Mouse (Mus musculus) heart, embryonic 14.5 days (tissue): ENCODE data around the gene Ubald2. TPM values are rescaled to one million over a fixed set of nuclear protein-coding genes. Genes with fewer than 3 reads are reported as not detected.

ENCODE experiments used
- ATAC-seq: fragments of 200-750 bp; cut with Nextera tagmentation; 2 replicates; pipeline ENCODE4 v1.8.0; 2017; ENCODE audit warnings: low read depth, moderate TSS enrichment; ENCODE audit not compliant: insufficient number of reproducible peaks, insufficient read depth, low FRiP score
- H3K27ac ChIP-seq, 2 experiments: fragments of 200-500 bp in 1 of 2; fragments of 300-500 bp in 1 of 2; sonication (generic) in 1 of 2; replicated peaks in 1 of 2; 2 replicates each; pipeline ENCODE4 v1.5.1; 2012 to 2014; ENCODE audit warnings: low read depth in 2 of 2, low read length in 2 of 2, control low read depth in 1 of 2, mild to moderate bottlenecking in 1 of 2, mixed read lengths in 1 of 2; ENCODE audit not compliant: control insufficient read depth in 1 of 2, insufficient read depth in 1 of 2
- H3K27me3 ChIP-seq: fragments of 300-500 bp; sonication (generic); 2 replicates; pipeline ENCODE4 v1.6.1; 2014; ENCODE audit warnings: mild to moderate bottlenecking, low read length, control low read depth; ENCODE audit not compliant: control insufficient read depth, insufficient read depth
- H3K36me3 ChIP-seq: fragments of 300-500 bp; sonication (generic); 2 replicates; pipeline ENCODE4 v1.6.1; 2014; ENCODE audit warnings: mild to moderate bottlenecking, control low read depth, low read length, mixed read lengths; ENCODE audit not compliant: control insufficient read depth, insufficient read depth
- H3K4me1 ChIP-seq, 2 experiments: fragments of 200-500 bp in 1 of 2; fragments of 300-500 bp in 1 of 2; sonication (generic) in 1 of 2; 2 replicates each; pipeline ENCODE4 v1.6.1; 2012 to 2014; ENCODE audit warnings: low read length in 2 of 2, control low read depth in 1 of 2, mixed read lengths in 1 of 2; ENCODE audit not compliant: control insufficient read depth in 2 of 2, insufficient read depth in 2 of 2
- H3K4me2 ChIP-seq: fragments of 300-500 bp; sonication (generic); 2 replicates; pipeline ENCODE4 v1.6.1; 2014; ENCODE audit warnings: mild to moderate bottlenecking, low read length
- H3K4me3 ChIP-seq, 2 experiments: fragments of 200-500 bp in 1 of 2; fragments of 300-500 bp in 1 of 2; sonication (generic) in 1 of 2; 2 replicates each; pipeline ENCODE4 v1.5.1; 2012 to 2014; ENCODE audit warnings: low read length in 2 of 2, mild to moderate bottlenecking in 2 of 2, control low read depth in 1 of 2, low read depth in 1 of 2, moderate library complexity in 1 of 2; ENCODE audit not compliant: control insufficient read depth in 1 of 2, insufficient read depth in 1 of 2
- H3K9ac ChIP-seq: fragments of 300-500 bp; sonication (generic); 2 replicates; pipeline ENCODE4 v1.6.1; 2014; ENCODE audit warnings: mild to moderate bottlenecking, low read length
- H3K9me3 ChIP-seq: fragments of 300-500 bp; sonication (generic); 2 replicates; pipeline ENCODE4 v1.6.1; 2016; ENCODE audit warnings: low read length, control low read depth; ENCODE audit not compliant: control insufficient read depth
- WGBS: fragments of 180-500 bp; shearing (Covaris S2); extraction: QIAGEN DNeasy Blood & Tissue Kit; methylation state at CpG from one replicate; pipeline ENCODE4 v1.1.7; 2014; 5-methylcytosine and 5-hydroxymethylcytosine counted together
- polyA plus RNA-seq: library from polyadenylated mRNA; unstranded; fragments of >200 nt; fragmentation: Nextera tagmentation; extraction: Ambion mirVana; gene quantifications from 2 replicates; pipeline ENCODE4 v1.2.1, GENCODE M21; 2014

Gene Ubald2
- polyA plus RNA-seq, 1 experiment from 2014 or later: 62.9 TPM

DNA sequence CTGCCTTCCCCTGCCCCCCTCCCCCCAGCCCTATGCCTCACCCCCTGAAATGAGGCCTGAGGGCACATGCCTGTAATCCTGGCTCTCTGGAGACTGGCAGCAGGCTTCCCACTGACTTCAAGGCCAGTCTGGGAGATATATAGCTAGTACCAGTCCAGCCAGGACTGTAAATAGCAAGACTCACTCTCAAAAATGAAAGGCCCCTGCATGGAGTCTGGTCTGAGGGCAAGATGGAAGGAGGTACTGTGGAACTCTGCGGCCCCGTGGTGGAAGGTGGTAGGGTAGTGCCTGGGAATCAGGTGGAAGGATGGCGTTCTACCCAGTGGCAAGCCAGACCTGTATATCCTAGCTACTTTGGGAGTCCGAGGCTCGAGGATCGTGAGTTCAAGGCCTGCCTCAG, 10.0 kb downstream of the Ubald2 start:
- peaks cover 12 to 17% of the 10 kb centered on the region in 2 experiments for H3K4me1 ChIP-seq
- no peaks in the 10 kb centered on the region for H3K9me3 ChIP-seq
- 85% methylated on average over 6 of the region's 6 CpGs for WGBS
- no peak overlapping the region for H3K9ac ChIP-seq
- H3K27me3 ChIP-seq: peaks cover 14% of the 10 kb centered on the region
- H3K36me3 ChIP-seq: peaks cover 11% of the 10 kb centered on the region
- no peak overlapping the region for H3K27ac ChIP-seq
- no peak overlapping the region for H3K4me2 ChIP-seq
- ATAC-seq: no peak
- no peak overlapping the region for H3K4me3 ChIP-seq

DNA sequence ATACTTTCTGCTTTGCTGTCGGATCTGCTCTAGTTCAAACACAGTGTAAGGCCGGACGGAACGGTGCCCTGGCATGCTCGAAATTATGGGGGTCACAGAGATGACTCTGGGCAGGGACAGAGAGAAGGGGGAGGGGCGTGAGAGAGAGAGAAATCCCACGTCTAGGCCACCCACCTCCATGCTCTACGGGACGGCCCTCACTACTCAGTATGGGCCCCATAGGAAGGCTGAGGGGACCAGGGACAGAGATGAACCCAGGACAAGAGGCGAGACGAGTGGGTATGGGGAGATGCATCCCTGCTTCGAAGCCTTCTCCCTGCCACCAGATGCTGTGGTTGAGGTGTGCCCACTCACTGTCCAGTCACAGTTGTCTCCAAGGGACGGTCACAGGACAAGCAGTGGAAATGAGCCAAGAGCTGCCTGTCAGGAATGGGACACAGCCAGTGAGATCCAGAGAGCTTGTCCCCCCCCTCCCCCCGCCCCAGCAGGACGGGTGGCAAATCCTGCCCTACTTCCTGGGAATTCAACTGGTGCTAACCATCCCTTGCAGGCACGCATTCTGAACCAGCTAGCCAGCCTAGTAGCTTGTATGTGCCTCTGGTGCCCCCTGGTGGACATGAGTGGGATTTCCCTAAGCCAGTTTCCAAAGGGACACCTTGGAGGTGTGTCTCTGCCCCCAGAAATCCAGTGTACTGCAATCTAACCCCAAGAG, 11.9 kb downstream of the Ubald2 start:
- H3K9me3 ChIP-seq: no peaks in the 10 kb centered on the region
- no peak overlapping the region for H3K4me2 ChIP-seq
- no peak overlapping the region for H3K4me3 ChIP-seq
- 26% methylated on average over 16 of the region's 16 CpGs for WGBS
- H3K4me1 ChIP-seq: peaks cover 2 to 6% of the 10 kb centered on the region in 2 experiments; a peak in 3 of 4 replicates
- H3K27ac ChIP-seq: no peak overlapping the region
- 0 out of 2 replicates have a peak, but pooled peaks have one; percentile 37 for ATAC-seq
- H3K9ac ChIP-seq: peak overlapping the region; percentile 25; the same call in 1 of the 2 replicates
- H3K36me3 ChIP-seq: no peaks in the 10 kb centered on the region
- H3K27me3 ChIP-seq: peaks cover 14% of the 10 kb centered on the region

GRCm38 (mm10) chr11:116446308-116446887, 12.5 kb downstream of the Ubald2 start:
- no peaks in the 10 kb centered on the region for H3K36me3 ChIP-seq
- H3K4me2 ChIP-seq: no peak overlapping the region
- 8% methylated on average over 19 of the region's 19 CpGs for WGBS
- no peaks in the 10 kb centered on the region for H3K9me3 ChIP-seq
- ATAC-seq: no peak
- no peak overlapping the region for H3K9ac ChIP-seq
- H3K27ac ChIP-seq: no peak overlapping the region
- no peak overlapping the region for H3K4me3 ChIP-seq
- peaks cover 2 to 4% of the 10 kb centered on the region in 2 experiments; a peak in 2 of 4 replicates for H3K4me1 ChIP-seq
- H3K27me3 ChIP-seq: peaks cover 14% of the 10 kb centered on the region

- no peak for ATAC-seq
- Histone ChIP-seq H3K9me3 (no peaks in the 10 kb centered on the region), H3K9ac (no peak overlapping the region), H3K4me3 (no peak overlapping the region), H3K27ac (no peak overlapping the region), H3K27me3 (peaks cover 14% of the 10 kb centered on the region), H3K4me1 (peaks cover 2 to 4% of the 10 kb centered on the region in 2 experiments; a peak in 2 of 4 replicates), H3K4me2 (no peak overlapping the region), H3K36me3 (no peaks in the 10 kb centered on the region)
- 56% methylated on average over 5 of the region's 5 CpGs for WGBS
Observed at GRCm38 (mm10) chr11:116447822-116448221, 13.9 kb downstream of the Ubald2 start.

GRCm38 (mm10) chr11:116449341-116449740, 15.4 kb downstream of the Ubald2 start:
- peaks cover 2 to 4% of the 10 kb centered on the region in 2 experiments; a peak in 2 of 4 replicates for H3K4me1 ChIP-seq
- H3K9me3 ChIP-seq: no peaks in the 10 kb centered on the region
- H3K4me3 ChIP-seq: no peak overlapping the region
- no peak overlapping the region for H3K4me2 ChIP-seq
- 90% methylated on average over 3 of the region's 3 CpGs for WGBS
- H3K9ac ChIP-seq: no peak overlapping the region
- no peak overlapping the region for H3K27ac ChIP-seq
- ATAC-seq: no peak
- H3K27me3 ChIP-seq: peaks cover 14% of the 10 kb centered on the region
- H3K36me3 ChIP-seq: no peaks in the 10 kb centered on the region

DNA sequence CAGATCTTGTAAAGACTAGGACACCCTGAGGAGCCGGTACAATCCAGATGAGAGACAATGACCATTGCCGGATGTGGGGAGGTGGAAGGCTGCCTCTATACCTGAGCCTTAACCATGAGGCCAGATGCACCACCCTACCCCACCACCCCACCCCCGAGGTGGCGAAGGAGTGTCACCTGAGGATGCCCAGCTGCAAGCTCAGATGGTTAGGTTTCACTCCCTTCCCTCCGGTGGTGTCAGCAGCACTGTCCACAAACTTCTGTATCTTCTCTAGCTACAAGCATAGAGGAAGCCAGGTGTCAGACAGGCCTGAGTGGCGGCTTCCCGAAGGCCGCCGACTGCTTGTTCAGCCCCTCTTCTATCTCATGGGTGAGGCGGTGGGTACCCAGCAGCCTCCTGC, 20.0 kb downstream of the Ubald2 start:
- no peaks in the 10 kb centered on the region for H3K9me3 ChIP-seq
- no peaks in the 10 kb centered on the region; the same call in 1 of the 2 replicates for H3K27me3 ChIP-seq
- WGBS: 82% methylated on average over 10 of the region's 10 CpGs
- H3K4me3 ChIP-seq: no peak overlapping the region
- no peak overlapping the region for H3K4me2 ChIP-seq
- no peak overlapping the region for H3K27ac ChIP-seq
- no peaks in the 10 kb centered on the region for H3K4me1 ChIP-seq
- no peak for ATAC-seq
- no peaks in the 10 kb centered on the region for H3K36me3 ChIP-seq
- H3K9ac ChIP-seq: no peak overlapping the region

DNA sequence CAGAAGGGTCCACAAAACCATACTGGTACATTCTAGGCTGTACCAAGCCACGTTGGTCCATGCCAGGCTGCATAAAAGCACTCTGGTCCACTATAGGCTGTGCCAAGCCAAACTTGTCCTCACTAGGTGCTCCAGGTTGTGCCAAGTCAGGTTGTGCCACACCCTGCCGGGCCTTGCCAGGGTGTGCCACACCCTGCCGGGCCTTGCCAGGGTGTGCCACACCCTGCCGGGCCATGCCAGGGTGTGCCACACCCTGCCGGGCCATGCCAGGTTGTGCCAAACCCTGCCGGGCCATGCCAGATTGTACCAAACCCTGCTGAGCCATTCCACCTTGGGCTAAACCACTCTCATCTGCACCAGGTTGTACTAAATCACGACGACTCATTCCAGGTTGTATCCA, 22.3 kb downstream of the Ubald2 start:
- Histone ChIP-seq H3K36me3 (no peaks in the 10 kb centered on the region), H3K4me3 (no peak overlapping the region), H3K9me3 (no peaks in the 10 kb centered on the region), H3K9ac (no peak overlapping the region), H3K27ac (no peak overlapping the region), H3K4me1 (no peaks in the 10 kb centered on the region), H3K4me2 (no peak overlapping the region), H3K27me3 (no peaks in the 10 kb centered on the region; the same call in 1 of the 2 replicates)
- WGBS: 81% methylated on average over 8 of the region's 8 CpGs
- ATAC-seq: no peak
